Mouse (Mus musculus) left cerebral cortex, postnatal 25 days (tissue): ENCODE data around the gene Cd82. TPM values are rescaled to one million over a fixed set of nuclear protein-coding genes. Genes with fewer than 3 reads are reported as not detected.

Source experiments
- DNase-seq, 2 experiments: peaks; one replicate each; pipeline ENCODE4 v3.0.0; 2022; ENCODE audit warnings: low spot score in 2 of 2, mixed read lengths in 1 of 2
- intact Hi-C: fragments of 180-260 bp; cut with DNase I; formaldehyde crosslinking; loops from one replicate; pipeline ENCODE4 v1.15.1; 2025
- total RNA-seq, 2 experiments: library from RNA; stranded (reverse); gene quantifications; 2 replicates each; pipeline ENCODE4 v1.2.3; 2021

The Cd82 gene
- total RNA-seq, 2 experiments from 2014 or later, result 15.7 to 16.3 TPM

DNA sequence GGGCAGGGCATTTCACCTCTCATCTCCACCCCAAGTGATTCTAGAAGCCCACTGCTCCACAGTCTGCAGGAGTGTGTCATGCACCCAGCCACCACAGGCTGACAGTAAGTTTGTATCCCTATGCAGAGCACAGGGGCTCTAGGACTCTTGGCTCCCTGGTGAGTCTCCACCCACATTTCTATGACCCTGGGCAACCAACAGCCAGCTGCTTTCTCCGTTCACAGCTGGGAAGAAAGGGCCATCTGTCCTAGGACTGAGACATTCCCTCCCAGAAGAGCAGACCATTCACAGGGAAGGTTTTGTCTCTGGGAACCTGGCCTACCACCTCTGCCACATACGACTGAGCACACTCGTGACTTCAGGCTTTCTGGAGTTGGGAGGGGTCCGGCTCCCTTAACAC lies 37.1 kb downstream of the Cd82 start:
- intact Hi-C loops, result no loop called here
- DNase-seq, result peak in 1 of 2 experiments; percentile 13

DNA sequence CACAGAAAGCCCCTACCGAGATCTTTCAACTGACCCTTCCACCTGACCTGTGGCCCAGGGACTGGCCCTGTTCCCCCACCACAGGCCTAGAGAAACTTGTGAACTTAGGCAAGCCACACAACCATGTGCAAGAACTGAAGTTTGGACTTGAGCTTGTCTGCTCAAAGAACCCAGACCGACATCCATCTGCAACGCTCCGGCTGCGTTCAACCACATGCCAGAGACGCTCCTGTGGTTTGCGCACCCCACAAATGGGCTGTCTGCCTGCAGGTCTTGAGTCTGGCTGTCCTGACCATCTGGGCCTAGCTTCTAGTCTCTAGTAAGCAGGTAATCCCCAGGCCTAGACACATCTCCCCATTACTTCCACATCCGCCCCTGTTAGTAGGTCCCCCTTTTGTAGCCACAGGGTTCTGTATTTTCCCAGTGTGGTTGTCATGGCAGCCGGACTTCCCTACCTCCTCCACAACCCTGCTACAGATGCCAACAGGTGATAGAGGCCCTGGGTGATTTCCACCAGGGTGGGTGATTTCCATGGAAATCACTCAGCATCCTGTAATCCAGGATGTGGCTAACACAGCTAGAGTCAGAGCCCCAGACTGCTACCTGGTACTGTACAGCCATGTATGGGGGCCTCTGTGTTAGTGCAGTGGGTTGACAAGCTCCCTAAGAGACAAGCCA lies 38.5 kb downstream of the Cd82 start:
- DNase-seq, result no peak
- intact Hi-C loops, result loop anchor here (5.0 kb wide), 1 partner anchor 233 kb away; no protein-coding TSS in a partner anchor

DNA sequence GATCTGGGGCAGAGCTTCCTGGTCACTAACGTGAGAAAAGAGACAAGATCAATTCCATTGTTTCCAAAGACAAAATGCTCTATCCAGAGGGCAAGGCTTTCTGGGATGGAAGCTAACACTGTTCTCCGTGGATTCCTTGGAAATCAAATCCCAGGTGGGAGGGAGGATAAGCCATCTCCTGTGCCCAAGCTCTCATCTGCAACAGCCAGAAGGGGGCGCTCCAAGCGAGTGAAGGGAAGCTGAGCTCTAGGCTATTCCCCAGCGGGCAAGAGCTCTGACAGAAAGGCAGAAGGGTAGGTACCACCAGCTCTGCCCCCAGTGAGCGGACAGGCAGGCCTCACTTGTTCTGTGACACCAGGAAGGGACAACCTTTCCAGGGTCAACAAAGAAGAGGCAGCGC lies 41.6 kb downstream of the Cd82 start:
- peak; percentile 62 to 72 for DNase-seq
- intact Hi-C loops, result loop anchor here (1.0 to 5.0 kb wide), 2 partner anchors 50 to 236 kb away; no protein-coding TSS in a partner anchor

DNA sequence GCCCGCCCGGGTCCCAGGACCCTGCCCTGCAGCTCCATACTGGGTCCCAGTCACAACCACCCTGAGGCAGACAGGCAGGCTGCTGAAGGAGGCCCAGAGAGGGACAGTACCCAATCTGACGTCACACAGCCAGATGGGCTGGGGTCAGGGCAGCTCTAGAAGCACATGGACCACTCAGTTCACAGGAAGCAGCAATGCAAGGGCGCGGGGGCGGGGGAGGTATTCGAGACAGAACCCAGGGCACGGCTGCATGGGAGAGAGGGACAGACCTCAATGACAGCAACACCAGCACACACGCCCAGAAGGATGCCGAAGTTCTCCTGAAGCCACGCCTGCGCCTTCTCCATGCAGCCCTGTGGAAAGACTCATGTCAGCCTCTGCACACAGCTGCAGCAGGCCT lies 43.0 kb downstream of the Cd82 start:
- intact Hi-C loops, result loop anchor here (5.0 to 10.0 kb wide), 4 partner anchors 88 to 525 kb away; partner anchors contain the start of gene Tspan18
- DNase-seq, result no peak

DNA sequence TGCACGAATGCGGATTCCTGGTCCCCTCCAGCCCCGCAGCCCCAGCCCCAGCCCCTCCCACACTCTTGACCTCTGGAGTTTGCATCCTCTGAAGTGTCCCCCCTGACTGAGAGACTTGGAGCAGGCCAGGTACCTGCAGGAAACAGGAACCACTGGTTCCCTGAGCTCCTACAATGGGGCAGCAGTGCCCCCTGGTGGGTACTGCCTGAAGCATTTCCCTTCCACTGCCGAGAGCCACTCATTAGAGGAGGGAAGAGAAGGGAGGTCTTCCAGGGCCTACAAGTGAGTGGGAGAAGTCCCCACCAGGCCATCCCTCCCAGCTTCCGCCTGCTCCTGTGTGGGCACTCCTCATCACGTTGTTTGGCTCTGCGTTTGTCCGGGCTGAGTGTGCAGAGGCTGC lies 44.5 kb downstream of the Cd82 start:
- intact Hi-C loops, result loop anchor here (1.0 to 10.0 kb wide), 4 partner anchors 86 to 524 kb away; partner anchors contain the start of gene Tspan18

GRCm38 (mm10) chr2:93416874-93417709 lies 45.8 kb downstream of the Cd82 start:
- intact Hi-C loops, result loop anchor here (5.0 to 10.0 kb wide), 3 partner anchors 85 to 522 kb away; partner anchors contain the start of gene Tspan18
- DNase-seq, result no peak

More for the DNA sequence above, 44.5 kb downstream of the Cd82 start:
- DNase-seq, result peak; percentile 79 to 84

GRCm38 (mm10) chr2:93415281-93415680 lies 47.7 kb downstream of the Cd82 start:
- peak in 1 of 2 experiments; percentile 19 for DNase-seq
- intact Hi-C loops, result loop anchor here (5.0 to 10.0 kb wide), 3 partner anchors 83 to 520 kb away; partner anchors contain the start of gene Tspan18

DNA sequence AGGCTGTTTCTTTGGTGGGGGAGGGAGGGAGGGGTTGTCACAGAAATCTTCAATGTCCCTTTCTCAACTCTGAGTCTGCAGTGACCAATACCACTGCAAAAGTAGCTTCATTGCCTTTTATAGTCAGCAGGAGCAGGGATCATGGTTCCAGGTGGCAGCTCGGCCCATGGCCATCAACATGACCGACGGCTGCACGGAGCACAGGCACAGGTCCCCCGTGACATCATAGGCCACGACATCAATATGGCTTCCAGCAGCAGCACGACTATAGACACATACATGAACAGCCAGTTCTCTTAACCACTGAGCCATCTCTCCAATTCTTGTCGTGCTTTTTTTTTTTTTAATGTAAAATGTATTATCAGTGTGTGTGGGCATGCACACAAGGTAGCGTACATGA lies 48.8 kb downstream of the Cd82 start:
- intact Hi-C loops, result loop anchor here (10.0 kb wide), 1 partner anchor 519 kb away; no protein-coding TSS in a partner anchor
- no peak for DNase-seq

- DNase-seq, result peak in 1 of 2 experiments; percentile 33
- intact Hi-C loops, result loop anchor here (10.0 kb wide), 1 partner anchor 519 kb away; no protein-coding TSS in a partner anchor
These were observed 49.4 kb downstream of the Cd82 start for GRCm38 (mm10) chr2:93413367-93414014.

DNA sequence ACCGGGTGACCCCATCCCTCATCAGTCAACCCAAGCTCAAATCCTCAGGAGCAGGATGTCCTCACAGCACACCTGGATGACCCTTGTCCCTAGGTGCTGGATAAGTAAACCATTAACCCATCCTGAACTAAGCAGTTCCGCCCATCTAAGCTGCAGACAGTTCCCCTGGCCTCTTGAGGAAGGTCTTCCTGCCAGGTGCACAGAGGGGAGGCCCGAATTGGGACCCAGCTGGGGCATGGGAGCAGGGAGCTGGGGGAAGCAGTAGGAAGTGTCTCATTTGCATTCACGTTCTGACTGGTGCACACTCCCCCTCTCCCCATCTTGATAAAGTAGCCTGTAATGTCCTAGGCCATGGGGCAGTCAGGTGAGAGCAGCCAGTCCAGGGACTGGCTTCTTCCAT lies 50.8 kb downstream of the Cd82 start:
- no peak for DNase-seq
- intact Hi-C loops, result loop anchor here (10.0 kb wide), 1 partner anchor 517 kb away; no protein-coding TSS in a partner anchor

GRCm38 (mm10) chr2:93410899-93411570 lies 51.9 kb downstream of the Cd82 start:
- no peak for DNase-seq
- intact Hi-C loops, result loop anchor here (10.0 kb wide), 1 partner anchor 516 kb away; no protein-coding TSS in a partner anchor

- DNase-seq, result no peak
- intact Hi-C loops, result no loop called here
These were observed 57.9 kb downstream of the Cd82 start for GRCm38 (mm10) chr2:93405017-93405425.

- intact Hi-C loops, result no loop called here
- DNase-seq, result no peak
These were observed 58.8 kb downstream of the Cd82 start for GRCm38 (mm10) chr2:93404169-93404568.

- DNase-seq, result no peak
- intact Hi-C loops, result no loop called here
These were observed 59.7 kb downstream of the Cd82 start for GRCm38 (mm10) chr2:93403267-93403666.

DNA sequence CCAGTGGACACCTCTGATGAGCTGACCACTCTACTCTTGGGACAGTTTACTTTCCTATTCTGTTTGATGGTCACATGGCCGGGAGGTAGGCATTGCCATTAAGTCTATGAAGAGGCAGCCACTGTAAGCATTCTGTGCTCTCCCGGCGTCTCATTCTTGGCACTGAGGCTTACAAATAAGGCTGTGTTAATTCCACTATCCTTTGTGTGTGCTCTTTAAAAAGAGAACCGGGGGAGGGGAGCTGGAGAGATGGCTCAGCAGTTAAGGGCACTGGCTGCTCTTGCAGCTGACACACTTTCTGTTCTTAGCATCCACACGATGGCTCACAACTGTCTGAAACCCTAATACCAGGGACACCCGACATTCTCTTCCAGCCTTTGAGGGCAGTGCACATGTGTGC lies 71.7 kb downstream of the Cd82 start:
- intact Hi-C loops, result no loop called here
- DNase-seq, result peak; percentile 27 to 58

DNA sequence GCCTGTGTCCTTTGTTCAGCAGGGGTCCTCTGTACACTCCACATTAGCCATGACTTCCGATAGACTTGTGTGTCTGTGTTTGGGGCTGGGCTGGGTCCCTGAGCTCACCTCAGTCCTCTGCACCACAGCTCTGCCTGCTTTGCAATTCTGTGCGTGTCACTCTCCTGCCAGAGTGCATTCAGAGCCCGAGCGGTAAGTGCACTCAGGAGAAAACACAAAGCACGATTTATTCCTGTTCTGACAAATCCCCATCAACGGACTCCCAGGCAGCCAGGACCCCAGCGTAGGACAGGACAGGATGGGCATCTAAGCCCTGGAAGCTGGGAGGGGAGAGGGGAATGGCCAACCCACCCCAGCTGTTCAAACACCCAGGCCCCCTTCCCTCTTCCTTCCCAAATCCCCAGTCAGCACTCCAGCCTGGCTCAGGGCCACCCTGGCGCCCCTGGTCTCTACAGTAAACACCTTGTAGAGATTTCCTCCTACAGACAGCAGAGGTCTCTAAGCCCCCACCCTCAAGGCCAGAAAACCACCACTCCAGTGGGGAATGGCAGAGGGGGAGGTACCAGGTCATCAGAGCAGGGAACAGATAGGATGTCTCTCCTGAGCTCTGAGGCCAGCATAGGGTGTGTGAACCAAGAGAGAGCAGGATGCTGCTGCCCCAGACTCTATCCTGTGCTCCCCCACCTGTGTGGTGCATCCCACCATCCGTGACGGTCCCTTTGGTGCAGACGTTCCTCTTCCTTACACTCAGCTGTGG lies 72.6 kb downstream of the Cd82 start:
- DNase-seq, result no peak
- intact Hi-C loops, result no loop called here

DNA sequence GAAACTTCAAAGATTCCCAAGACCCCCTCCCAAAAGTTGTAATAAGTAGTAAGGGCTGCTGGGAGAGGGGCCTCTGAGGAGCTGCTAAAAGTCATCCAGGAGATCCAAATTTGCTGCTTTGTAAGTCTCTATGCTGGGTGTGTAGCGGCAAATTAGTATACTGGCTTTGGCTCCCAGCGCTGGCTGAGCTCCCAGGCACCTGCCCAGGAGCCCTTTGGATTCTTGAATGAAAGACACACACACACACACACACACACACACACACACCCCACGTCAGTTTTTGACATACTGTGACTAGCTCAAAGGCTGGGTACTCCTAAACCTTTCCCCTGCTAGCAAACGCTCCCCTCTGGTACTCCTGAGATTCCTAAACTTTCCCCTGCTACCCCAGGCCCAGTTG lies 76.0 kb downstream of the Cd82 start:
- no peak for DNase-seq
- intact Hi-C loops, result no loop called here

DNA sequence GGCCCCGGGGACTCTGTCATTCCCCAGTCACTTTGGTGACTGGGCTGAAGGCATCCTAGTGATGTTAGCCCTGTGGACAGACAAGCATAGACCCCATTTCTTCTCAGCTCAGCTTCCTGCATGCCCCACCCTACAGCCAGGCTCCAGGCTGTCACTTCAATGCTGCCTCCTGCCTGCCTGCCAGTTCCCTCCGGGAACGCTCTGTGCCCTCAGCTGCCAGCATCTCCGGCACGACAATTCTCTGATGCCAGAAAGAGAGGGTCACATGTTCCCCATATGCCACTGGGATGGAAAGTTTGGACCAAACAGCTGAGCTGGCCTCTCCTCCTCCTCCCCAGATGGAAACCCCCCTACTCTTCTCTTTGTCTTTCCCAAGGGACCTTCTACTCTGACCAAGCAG lies 79.1 kb downstream of the Cd82 start:
- DNase-seq, result peak in 1 of 2 experiments; percentile 17
- intact Hi-C loops, result no loop called here
